In genomic region chrX:12857881-12858755, GRCm38 (mm10) we compare ENCODE assay signal across 8 mouse cellular contexts.
DNase-seq lines count a peak whose midpoint lies in the region; ATAC-seq and TF ChIP-seq lines count a peak whose summit lies in the region.

No protein-coding gene starts in this region.

- peak overlapping the region; percentile 52 for H3K4me2 ChIP-seq in liver, embryonic 12.5 days
- peak overlapping the region; percentile 53 for H3K4me2 ChIP-seq in midbrain, embryonic 16.5 days (ENCODE audit: low read length)

- peak overlapping the region; percentile 30 for H3K27ac ChIP-seq in brown adipose tissue, adult 24 weeks (replicated peaks; ENCODE audit: low read depth, low read length)
- H3K27ac ChIP-seq in heart, adult 2 months = peak overlapping the region; percentile 48
- H3K27ac ChIP-seq in liver, embryonic 12.5 days = 0 out of 2 replicates have a peak overlapping the region, but pooled peaks have one; percentile 48
- peak overlapping the region; percentile 91 for H3K27ac ChIP-seq in midbrain, embryonic 16.5 days (ENCODE audit: low read length)

- peak; percentile 33 for DNase-seq in right cerebral cortex, adult 18-20 months
- no peak for DNase-seq in right cerebral cortex, postnatal 36 days (ENCODE audit: low spot score in 2 of 2)
- peak in 1 of 2 experiments; percentile 30 for DNase-seq in heart, adult 2 months
- peak; percentile 30 to 35 for DNase-seq in kidney, adult 8-10 months
- DNase-seq in thymus, postnatal 4 days = peak; percentile 11

- no peak for TF ChIP-seq EP300 in heart, adult 2 months (IDR thresholded peaks at IDR 0.05; ENCODE audit: insufficient read depth, low read depth, low read length)

- H3K4me1 ChIP-seq in brown adipose tissue, adult 24 weeks (ENCODE audit: control insufficient read depth, insufficient read depth, insufficient read length, low read length) = no peaks in the 10 kb centered on the region
- H3K4me1 ChIP-seq in heart, adult 2 months (ENCODE audit: control insufficient read depth, insufficient read depth, low read length) = peaks cover 2% of the 10 kb centered on the region
- H3K4me1 ChIP-seq in liver, embryonic 12.5 days = no peaks in the 10 kb centered on the region
- peaks cover 14% of the 10 kb centered on the region for H3K4me1 ChIP-seq in midbrain, embryonic 16.5 days (ENCODE audit: control insufficient read depth, insufficient read depth, low read length)

- intact Hi-C loops in heart, adult 2 months (cut with DNase I) = loop anchor here (10.0 kb wide), 1 partner anchor 313 kb away; no protein-coding TSS in a partner anchor

- H3K79me2 ChIP-seq in heart, adult 2 months (replicated peaks; ENCODE audit: control insufficient read depth, insufficient read depth, low read length) = no peaks in the 10 kb centered on the region

- peak overlapping the region; percentile 44 for H3K4me3 ChIP-seq in brown adipose tissue, adult 24 weeks (ENCODE audit: insufficient read depth, low read depth, low read length)
- peak overlapping the region; percentile 14; the same call in 1 of the 2 replicates for H3K4me3 ChIP-seq in heart, adult 2 months
- peak overlapping the region; percentile 29 for H3K4me3 ChIP-seq in liver, embryonic 12.5 days
- H3K4me3 ChIP-seq in midbrain, embryonic 16.5 days (ENCODE audit: low read depth, low read length) = peak overlapping the region; percentile 26

- no peaks in the 10 kb centered on the region for H3K27me3 ChIP-seq in heart, adult 2 months (ENCODE audit: control insufficient read depth, insufficient read depth, low read length)
- no peaks in the 10 kb centered on the region for H3K27me3 ChIP-seq in liver, embryonic 12.5 days (replicated peaks)
- H3K27me3 ChIP-seq in midbrain, embryonic 16.5 days (ENCODE audit: control insufficient read depth, insufficient read depth, low read depth, low read length) = no peaks in the 10 kb centered on the region

- H3K9ac ChIP-seq in heart, adult 2 months (ENCODE audit: low read depth, low read length) = peak overlapping the region; percentile 51
- H3K9ac ChIP-seq in liver, embryonic 12.5 days = no peak overlapping the region
- peak overlapping the region; percentile 38; the same call in 1 of the 2 replicates for H3K9ac ChIP-seq in midbrain, embryonic 16.5 days (ENCODE audit: low read depth, low read length)

- no peaks in the 10 kb centered on the region; the same call in 1 of the 2 replicates for H3K36me3 ChIP-seq in heart, adult 2 months (ENCODE audit: control insufficient read depth, insufficient read depth, low read length)
- H3K36me3 ChIP-seq in liver, embryonic 12.5 days = no peaks in the 10 kb centered on the region
- H3K36me3 ChIP-seq in midbrain, embryonic 16.5 days (ENCODE audit: control insufficient read depth, insufficient read depth, low read length) = no peaks in the 10 kb centered on the region

- no peaks in the 10 kb centered on the region for H3K9me3 ChIP-seq in liver, embryonic 12.5 days (replicated peaks)
- no peaks in the 10 kb centered on the region for H3K9me3 ChIP-seq in midbrain, embryonic 16.5 days (replicated peaks; ENCODE audit: control insufficient read depth, low read length, poor library complexity, severe bottlenecking)

- no peak for TF ChIP-seq CTCF in heart, adult 2 months (IDR thresholded peaks at IDR 0.05)

- TF ChIP-seq POLR2A in heart, adult 2 months (IDR thresholded peaks at IDR 0.05; ENCODE audit: insufficient read depth, low read depth, low read length) = no peak

- peak; percentile 27; the same call in 1 of the 2 replicates for ATAC-seq in liver, embryonic 12.5 days
- peak; percentile 76 for ATAC-seq in midbrain, embryonic 16.5 days

- WGBS in heart, adult 2 months = 23% methylated on average over 17 of the region's 17 CpGs
- 23% methylated on average over 15 of the region's 17 CpGs for WGBS in liver, embryonic 12.5 days (ENCODE audit: insufficient replicate concordance)
- WGBS in midbrain, embryonic 16.5 days = 21% methylated on average over 17 of the region's 17 CpGs

Comparison
In these comparisons a context has a peak if more than half of its experiments do, and no peak if none do; other contexts are left out.
1. DNase-seq: peak in right cerebral cortex, adult 18-20 months (single experiment), kidney, adult 8-10 months (2 of 2) and thymus, postnatal 4 days (single experiment); none in right cerebral cortex, postnatal 36 days (0 of 2).
2. H3K27ac ChIP-seq: peak in every context shown above with its lines; median percentile 91 in midbrain, embryonic 16.5 days; 48 in heart, adult 2 months; 48 in liver, embryonic 12.5 days; 30 in brown adipose tissue, adult 24 weeks.
3. Peak in every context shown above with its lines, with median percentiles within 50 percentile points of each other: H3K4me3 ChIP-seq.